Mouse (Mus musculus): ENCODE data around the gene Cpne6. TPM values are rescaled to one million over a fixed set of nuclear protein-coding genes. Genes with fewer than 3 reads are reported as not detected.
A peak's percentile ranks its signal among the peaks of the same experiment; 100 is the strongest.

Gene Cpne6
- total RNA-seq, 2 experiments from 2014 or later = 0.16 TPM; not detected in 1

DNA sequence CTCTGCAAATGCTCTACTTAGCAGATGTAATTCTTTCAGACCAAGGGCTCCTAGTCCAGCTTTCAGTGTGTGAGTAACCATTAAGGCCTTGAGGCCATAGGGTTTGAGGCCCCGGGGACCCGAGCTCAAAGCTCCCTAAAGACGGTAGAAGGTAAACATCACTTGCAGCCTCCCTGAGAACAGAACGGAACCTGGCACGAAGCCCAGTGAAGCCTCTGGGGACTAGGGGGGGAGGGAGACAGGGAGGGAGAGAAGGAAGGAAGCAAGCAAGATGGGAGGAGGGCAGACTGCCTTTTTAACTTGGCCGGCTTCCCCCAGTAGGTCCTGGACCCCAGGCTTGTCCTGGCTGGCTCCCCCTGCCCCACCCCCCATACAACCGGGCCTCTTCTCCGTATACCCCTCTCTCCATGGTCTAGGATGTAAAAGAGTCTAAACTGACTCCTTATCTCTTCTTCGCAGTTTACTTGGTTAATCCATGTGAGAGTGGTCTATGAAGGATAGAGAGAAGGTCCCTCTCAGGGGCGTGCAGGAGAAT, 30.6 kb downstream of the Cpne6 start:
- peak; percentile 86 for DNase-seq
- intact Hi-C loops (cut with DNase I; ENCODE audit: low total_unique reads) = no loop called here

GRCm38 (mm10) chr14:55542268-55542667, 32.0 kb downstream of the Cpne6 start:
- DNase-seq = no peak
- intact Hi-C loops (cut with DNase I; ENCODE audit: low total_unique reads) = no loop called here

GRCm38 (mm10) chr14:55544334-55544733, 34.1 kb downstream of the Cpne6 start:
- no peak for DNase-seq
- intact Hi-C loops (cut with DNase I; ENCODE audit: low total_unique reads) = no loop called here

GRCm38 (mm10) chr14:55550191-55550590, 39.9 kb downstream of the Cpne6 start:
- intact Hi-C loops (cut with DNase I; ENCODE audit: low total_unique reads) = no loop called here
- DNase-seq = no peak

DNA sequence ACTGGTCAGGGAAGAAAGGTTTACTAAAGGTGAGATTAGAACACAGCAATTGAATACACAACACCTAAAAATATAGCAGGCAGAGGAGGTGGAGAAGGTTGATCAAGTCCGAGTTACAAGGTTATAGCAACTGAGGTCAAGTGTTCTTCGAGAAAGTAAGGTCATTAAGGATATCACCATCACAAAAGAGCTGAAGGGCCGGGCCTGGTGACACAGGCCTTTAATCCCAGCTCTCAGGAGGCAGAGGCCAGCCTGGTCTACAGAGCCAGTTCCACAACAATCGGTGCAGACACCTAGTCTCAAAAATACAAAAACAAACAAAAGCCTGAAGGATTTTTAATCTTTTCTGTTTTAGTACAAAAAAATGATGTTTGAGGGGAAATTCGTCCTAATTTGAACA, 41.1 kb downstream of the Cpne6 start:
- intact Hi-C loops (cut with DNase I; ENCODE audit: low total_unique reads) = no loop called here

DNA sequence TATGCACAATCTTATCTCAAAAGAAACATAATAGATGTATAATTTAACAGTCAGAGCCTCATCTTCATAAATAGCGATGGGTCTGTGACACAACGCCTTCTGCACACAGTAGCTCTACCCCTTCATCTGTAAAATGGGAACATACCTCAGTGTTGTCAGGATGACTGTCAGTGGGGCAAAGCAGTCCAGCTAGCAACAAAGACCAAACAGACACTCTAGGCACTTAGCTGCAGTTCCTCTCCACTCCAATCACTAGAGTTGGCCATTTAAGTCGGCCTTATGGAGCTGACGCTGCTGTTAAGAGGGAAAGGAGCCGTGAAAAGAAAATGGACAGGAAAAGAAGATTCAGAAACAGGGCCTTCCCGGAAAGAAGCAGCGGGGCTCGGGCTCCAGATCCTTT, 41.5 kb downstream of the Cpne6 start:
- intact Hi-C loops (cut with DNase I; ENCODE audit: low total_unique reads) = no loop called here
- no peak for DNase-seq

More for the DNA sequence above, 41.1 kb downstream of the Cpne6 start:
- DNase-seq = no peak

GRCm38 (mm10) chr14:55554635-55555034, 44.4 kb downstream of the Cpne6 start:
- intact Hi-C loops (cut with DNase I; ENCODE audit: low total_unique reads) = no loop called here
- DNase-seq = no peak

DNA sequence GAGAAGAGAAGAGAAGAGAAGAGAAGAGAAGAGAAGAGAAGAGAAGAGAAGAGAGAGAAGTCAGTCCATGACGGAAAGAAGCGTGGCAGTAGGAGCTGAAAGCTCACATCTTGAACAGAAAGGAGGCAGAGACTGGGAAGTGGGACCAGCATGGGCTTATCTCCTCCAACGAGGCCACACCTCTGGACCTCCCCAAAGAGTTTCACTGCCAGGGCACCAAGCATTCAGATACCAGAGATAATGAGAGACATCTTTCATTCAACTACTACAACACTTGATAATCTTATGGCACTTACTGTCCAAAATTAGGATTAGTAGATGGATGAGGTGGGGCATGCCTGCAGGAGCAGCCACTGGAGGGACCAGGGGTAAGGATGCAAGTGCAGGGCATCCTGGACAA, 45.5 kb downstream of the Cpne6 start:
- DNase-seq = no peak
- intact Hi-C loops (cut with DNase I; ENCODE audit: low total_unique reads) = loop anchor here (2.0 kb wide), 1 partner anchor 57 kb away; no protein-coding TSS in a partner anchor

GRCm38 (mm10) chr14:55557003-55557402, 46.8 kb downstream of the Cpne6 start:
- intact Hi-C loops (cut with DNase I; ENCODE audit: low total_unique reads) = loop anchor here (2.0 kb wide), 1 partner anchor 58 kb away; no protein-coding TSS in a partner anchor
- DNase-seq = peak; percentile 81

DNA sequence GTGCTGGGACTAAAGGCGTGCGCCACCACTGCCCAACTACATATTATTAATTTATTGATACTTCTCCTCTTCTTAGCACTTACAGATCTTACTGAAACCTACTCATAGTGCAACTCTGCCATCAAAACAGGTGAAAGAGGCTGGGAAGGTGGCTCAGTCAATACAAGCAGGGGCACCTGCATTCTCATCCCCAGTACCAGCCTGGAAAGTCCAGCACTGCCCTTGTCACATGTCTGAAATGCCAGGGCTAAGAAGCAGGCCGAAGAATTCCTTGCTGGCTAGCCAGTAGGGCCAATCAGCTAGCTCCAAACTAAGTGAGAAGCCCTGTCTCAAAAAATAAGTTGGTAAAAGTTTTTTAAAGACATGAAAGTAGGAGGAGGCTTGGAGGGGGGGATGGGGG, 47.3 kb downstream of the Cpne6 start:
- DNase-seq = no peak
- intact Hi-C loops (cut with DNase I; ENCODE audit: low total_unique reads) = loop anchor here (2.0 kb wide), 1 partner anchor 59 kb away; no protein-coding TSS in a partner anchor

DNA sequence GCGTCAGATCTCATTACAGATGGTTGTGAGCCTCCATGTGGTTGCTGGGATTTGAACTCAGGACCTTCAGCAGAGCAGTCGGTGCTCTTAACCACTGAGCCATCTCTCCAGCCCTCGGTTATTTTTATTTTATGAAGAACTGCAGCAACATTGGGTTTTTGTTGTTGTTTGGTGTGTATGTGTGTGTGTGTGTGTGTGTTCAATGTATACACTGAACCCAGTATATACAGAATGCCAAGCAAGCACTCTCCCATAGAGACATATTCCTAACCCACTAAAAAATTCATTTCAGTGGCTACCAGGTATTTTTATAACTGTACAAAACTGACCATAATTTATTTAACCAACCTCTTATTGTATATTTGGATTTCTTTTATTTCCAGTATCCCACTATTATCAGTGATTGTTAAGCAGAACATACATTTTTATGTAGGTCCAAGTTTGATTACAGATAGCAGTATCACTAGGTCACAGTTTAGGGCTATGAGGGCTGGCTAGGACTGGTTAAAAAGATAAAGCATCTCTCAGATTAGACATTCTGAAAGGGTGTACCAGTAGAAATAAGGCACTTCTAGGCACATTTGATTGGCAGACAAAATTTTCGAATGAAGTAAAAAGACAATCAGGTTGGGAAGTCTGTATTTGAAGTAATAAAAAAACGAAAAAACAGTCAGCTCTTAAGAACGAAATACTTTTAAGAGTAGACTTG, 48.6 kb downstream of the Cpne6 start:
- DNase-seq = no peak
- intact Hi-C loops (cut with DNase I; ENCODE audit: low total_unique reads) = no loop called here

DNA sequence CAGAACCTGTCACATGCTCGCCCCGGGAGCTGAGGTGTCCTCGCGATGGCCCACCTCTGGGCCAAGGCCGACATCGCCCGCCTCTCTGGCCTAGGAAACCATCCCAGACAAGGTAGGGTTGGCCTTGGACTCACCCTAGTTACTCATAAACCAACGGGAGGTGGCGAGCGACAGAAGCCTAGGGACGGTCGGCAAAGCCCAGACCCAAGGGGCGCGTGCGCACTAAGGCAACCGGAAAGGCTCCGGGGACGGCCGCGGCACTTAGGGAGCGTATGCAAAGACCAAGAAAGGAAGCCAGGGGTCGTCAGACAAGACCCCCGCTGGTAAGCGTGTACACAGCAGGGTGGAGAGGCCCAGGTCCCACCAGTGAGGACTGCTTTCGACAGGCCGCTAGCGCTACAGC, 49.6 kb downstream of the Cpne6 start, which contains the start of gene Dcaf11:
Dcaf11 (plus strand) TSS at position 208 of the 403 bp plus-strand sequence.
- peak; percentile 93 for DNase-seq
- intact Hi-C loops (cut with DNase I; ENCODE audit: low total_unique reads) = no loop called here

DNA sequence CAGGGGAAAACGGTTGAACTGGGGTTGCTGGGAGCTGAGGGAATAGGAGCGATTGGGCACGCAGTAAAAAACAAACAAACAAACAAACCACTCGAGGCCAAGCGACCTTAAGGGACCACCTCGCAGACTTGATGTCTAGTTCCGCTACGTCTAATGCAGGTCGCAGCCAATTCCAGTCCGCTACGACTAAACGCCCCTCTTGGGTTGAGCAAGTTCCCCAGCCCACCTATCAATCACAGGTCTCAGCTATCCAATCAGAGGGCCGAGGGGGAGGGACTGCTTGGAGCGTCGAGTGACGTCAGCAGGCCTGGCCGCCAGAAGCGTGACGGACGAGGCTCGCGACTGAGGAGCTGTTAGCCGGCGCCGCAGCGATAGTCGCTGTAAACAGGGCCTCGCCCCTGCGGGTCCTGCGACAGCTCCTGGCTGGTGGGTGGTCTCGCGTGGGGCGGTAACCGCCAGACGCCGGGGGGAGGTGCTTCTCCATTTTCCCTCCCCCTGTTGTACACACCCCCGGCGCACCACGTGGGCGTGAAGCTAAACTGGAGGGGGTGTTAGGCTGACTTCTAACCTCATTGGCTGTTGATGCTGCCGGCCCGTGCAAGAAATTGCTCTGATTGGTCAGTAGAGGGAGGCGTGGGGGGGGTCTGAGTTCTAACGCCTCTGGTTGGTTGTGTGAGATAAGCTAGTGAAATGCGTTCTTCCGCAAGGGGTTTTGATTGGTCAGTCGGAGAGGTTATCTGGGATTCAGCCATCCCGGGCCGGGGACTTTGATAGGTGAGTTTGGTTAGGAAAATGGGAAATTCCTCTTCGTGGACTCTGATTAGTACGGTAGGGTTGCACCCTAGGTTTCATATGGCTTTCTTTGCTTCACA, 50.2 kb downstream of the Cpne6 start, which contains the start of gene A730061H03Rik:
A730061H03Rik (minus strand) TSS at position 205 of the 872 bp plus-strand sequence.
- intact Hi-C loops (cut with DNase I; ENCODE audit: low total_unique reads) = no loop called here
- DNase-seq = peak; percentile 99

DNA sequence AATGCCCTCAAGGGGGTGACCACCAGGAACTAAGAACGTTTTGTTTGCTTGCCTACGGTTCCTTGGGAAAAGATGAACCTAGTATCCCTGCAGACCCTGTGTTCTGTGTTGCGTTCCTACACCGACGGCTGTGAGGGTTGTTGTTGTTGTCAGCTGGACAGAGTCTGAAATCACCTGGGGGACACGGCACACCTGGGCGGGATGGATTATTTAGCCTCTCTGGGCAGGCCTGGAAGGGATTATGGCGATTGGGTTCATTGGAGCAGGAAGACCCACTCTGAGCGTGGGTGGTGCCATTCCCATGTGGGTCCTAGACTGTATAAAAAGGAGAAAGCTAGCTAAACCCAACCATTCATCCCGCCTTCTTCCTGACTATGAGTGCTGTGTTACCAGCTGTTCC, 51.6 kb downstream of the Cpne6 start:
- intact Hi-C loops (cut with DNase I; ENCODE audit: low total_unique reads) = no loop called here
- no peak for DNase-seq

GRCm38 (mm10) chr14:55563249-55563648, 53.0 kb downstream of the Cpne6 start:
- no peak for DNase-seq
- intact Hi-C loops (cut with DNase I; ENCODE audit: low total_unique reads) = no loop called here

GRCm38 (mm10) chr14:55565748-55566147, 55.5 kb downstream of the Cpne6 start:
- intact Hi-C loops (cut with DNase I; ENCODE audit: low total_unique reads) = no loop called here
- no peak for DNase-seq

All from gastrocnemius, postnatal 14 days (tissue).